In genomic region chr13:37504373-37504772, GRCm38 (mm10) we compare ENCODE assay signal across 18 mouse cellular contexts.
DNase-seq lines count a peak whose midpoint lies in the region; ATAC-seq and TF ChIP-seq lines count a peak whose summit lies in the region.
"Had no signal": no experiment of that assay in that cellular context is flagged by ENCODE, and none has a peak within 500 bp of the region (broad histone marks: within the 10 kb centered on the region; RNA-seq: fewer than 3 reads in every experiment).

No protein-coding gene starts in this region.

- no peak; the same call in 1 of the 2 replicates for TF ChIP-seq EP300 in liver, postnatal 0 days (IDR thresholded peaks at IDR 0.05; ENCODE audit: low read depth)

- WGBS in embryonic facial prominence, embryonic 14.5 days: 61% methylated on average over 10 of the region's 10 CpGs
- 83% methylated on average over 10 of the region's 10 CpGs for WGBS in embryonic facial prominence, embryonic 10.5 days
- WGBS in liver, postnatal 0 days (ENCODE audit: insufficient replicate concordance): 65% methylated on average over 10 of the region's 10 CpGs
- 69% methylated on average over 10 of the region's 10 CpGs for WGBS in liver, embryonic 12.5 days (ENCODE audit: insufficient replicate concordance)
- 74% methylated on average over 10 of the region's 10 CpGs for WGBS in forebrain, postnatal 0 days

- H3K36me3 ChIP-seq in embryonic facial prominence, embryonic 14.5 days (ENCODE audit: control insufficient read depth, insufficient read depth, low read length): no peaks in the 10 kb centered on the region
- H3K36me3 ChIP-seq in embryonic facial prominence, embryonic 10.5 days (replicated peaks): no peaks in the 10 kb centered on the region
- H3K36me3 ChIP-seq in liver, postnatal 0 days (replicated peaks; ENCODE audit: insufficient read depth, low read length): no peaks in the 10 kb centered on the region
- no peaks in the 10 kb centered on the region for H3K36me3 ChIP-seq in liver, embryonic 12.5 days
- H3K36me3 ChIP-seq in forebrain, postnatal 0 days (ENCODE audit: insufficient read depth): no peaks in the 10 kb centered on the region
- H3K36me3 ChIP-seq: hindbrain, embryonic 15.5 days; neural tube, embryonic 15.5 days had no signal

- no peak overlapping the region for H3K9ac ChIP-seq in embryonic facial prominence, embryonic 14.5 days (ENCODE audit: low read depth, low read length)
- H3K9ac ChIP-seq in liver, postnatal 0 days (replicated peaks): no peak overlapping the region
- H3K9ac ChIP-seq in liver, embryonic 12.5 days: no peak overlapping the region
- H3K9ac ChIP-seq in forebrain, postnatal 0 days: no peak overlapping the region
- H3K9ac ChIP-seq: hindbrain, embryonic 15.5 days; neural tube, embryonic 15.5 days had no signal

- no peak for TF ChIP-seq CTCF in liver, postnatal 0 days (IDR thresholded peaks at IDR 0.05; ENCODE audit: low read depth)
- TF ChIP-seq CTCF in forebrain, postnatal 0 days (IDR thresholded peaks at IDR 0.05; ENCODE audit: low read depth): no peak

- H3K4me1 ChIP-seq in embryonic facial prominence, embryonic 14.5 days (ENCODE audit: control insufficient read depth, insufficient read depth, low read length): peaks cover 24% of the 10 kb centered on the region
- H3K4me1 ChIP-seq in embryonic facial prominence, embryonic 10.5 days: peaks cover 40% of the 10 kb centered on the region
- peaks cover 39% of the 10 kb centered on the region for H3K4me1 ChIP-seq in liver, postnatal 0 days (ENCODE audit: insufficient read depth)
- peaks cover 48% of the 10 kb centered on the region for H3K4me1 ChIP-seq in liver, embryonic 12.5 days
- 0 out of 2 replicates have a peak, but pooled peaks cover 3% of the 10 kb centered on the region for H3K4me1 ChIP-seq in forebrain, postnatal 0 days (ENCODE audit: insufficient read depth)

- no peak overlapping the region for H3K27ac ChIP-seq in embryonic facial prominence, embryonic 14.5 days (replicated peaks; ENCODE audit: low read depth, low read length)
- no peak overlapping the region for H3K27ac ChIP-seq in embryonic facial prominence, embryonic 10.5 days (replicated peaks)
- H3K27ac ChIP-seq in liver, postnatal 0 days (ENCODE audit: low read depth): peak overlapping the region; percentile 50
- H3K27ac ChIP-seq in liver, embryonic 12.5 days: no peak overlapping the region
- H3K27ac ChIP-seq in forebrain, postnatal 0 days (ENCODE audit: low read depth, low read length): no peak overlapping the region
- H3K27ac ChIP-seq: hindbrain, embryonic 15.5 days; layer of hippocampus, adult 2 months; left cerebral cortex, adult 2 months; neural tube, embryonic 15.5 days had no signal

- no peak overlapping the region for H3K4me3 ChIP-seq in embryonic facial prominence, embryonic 14.5 days (ENCODE audit: low read depth, low read length)
- no peak overlapping the region for H3K4me3 ChIP-seq in embryonic facial prominence, embryonic 10.5 days
- H3K4me3 ChIP-seq in liver, postnatal 0 days (ENCODE audit: low read depth, low read length): no peak overlapping the region
- H3K4me3 ChIP-seq in liver, embryonic 12.5 days: no peak overlapping the region
- H3K4me3 ChIP-seq in forebrain, postnatal 0 days (ENCODE audit: low read depth, low read length): no peak overlapping the region
- H3K4me3 ChIP-seq: hindbrain, embryonic 15.5 days; layer of hippocampus, adult 2 months; left cerebral cortex, adult 2 months; neural tube, embryonic 15.5 days had no signal

- no peak; the same call in 1 of the 2 replicates for ATAC-seq in embryonic facial prominence, embryonic 14.5 days (ENCODE audit: low read depth)
- 0 out of 2 replicates have a peak, but pooled peaks have one; percentile 9 for ATAC-seq in liver, postnatal 0 days
- no peak for ATAC-seq in liver, embryonic 12.5 days
- peak; percentile 23 for ATAC-seq in megakaryocyte progenitor cell, adult 5-6 weeks (replicated peaks; ENCODE audit: poor library complexity)
- no peak for ATAC-seq in forebrain, postnatal 0 days
- ATAC-seq: forebrain, embryonic 14.5 days had no signal

- no peaks in the 10 kb centered on the region for H3K27me3 ChIP-seq in embryonic facial prominence, embryonic 14.5 days (replicated peaks; ENCODE audit: control insufficient read depth, insufficient read depth, low read length)
- no peaks in the 10 kb centered on the region for H3K27me3 ChIP-seq in embryonic facial prominence, embryonic 10.5 days (replicated peaks; ENCODE audit: low read depth, poor library complexity, severe bottlenecking)
- no peaks in the 10 kb centered on the region for H3K27me3 ChIP-seq in liver, postnatal 0 days (ENCODE audit: insufficient read depth, low read length)
- peaks cover 7% of the 10 kb centered on the region; the same call in 1 of the 2 replicates for H3K27me3 ChIP-seq in liver, embryonic 12.5 days (replicated peaks)
- no peaks in the 10 kb centered on the region for H3K27me3 ChIP-seq in forebrain, postnatal 0 days (ENCODE audit: insufficient read depth, low read length)
- H3K27me3 ChIP-seq: hindbrain, embryonic 15.5 days; neural tube, embryonic 15.5 days had no signal

- no peak overlapping the region for H3K4me2 ChIP-seq in embryonic facial prominence, embryonic 14.5 days (ENCODE audit: low read depth, low read length)
- H3K4me2 ChIP-seq in liver, postnatal 0 days (ENCODE audit: low read depth, low read length): 0 out of 2 replicates have a peak overlapping the region, but pooled peaks have one; percentile 6
- no peak overlapping the region for H3K4me2 ChIP-seq in liver, embryonic 12.5 days
- no peak overlapping the region for H3K4me2 ChIP-seq in forebrain, postnatal 0 days (ENCODE audit: low read depth)
- H3K4me2 ChIP-seq: hindbrain, embryonic 15.5 days; neural tube, embryonic 15.5 days had no signal

- no peaks in the 10 kb centered on the region for H3K9me3 ChIP-seq in embryonic facial prominence, embryonic 14.5 days (ENCODE audit: control insufficient read depth, low read length)
- no peaks in the 10 kb centered on the region for H3K9me3 ChIP-seq in embryonic facial prominence, embryonic 10.5 days
- no peaks in the 10 kb centered on the region for H3K9me3 ChIP-seq in liver, postnatal 0 days (ENCODE audit: low read length)
- no peaks in the 10 kb centered on the region for H3K9me3 ChIP-seq in liver, embryonic 12.5 days (replicated peaks)
- H3K9me3 ChIP-seq in forebrain, postnatal 0 days (ENCODE audit: low read length): no peaks in the 10 kb centered on the region
- H3K9me3 ChIP-seq: hindbrain, embryonic 15.5 days; neural tube, embryonic 15.5 days had no signal

- peak; percentile 77 for DNase-seq in embryonic facial prominence, embryonic 14.5 days (ENCODE audit: low spot score)
- no peak for DNase-seq in embryonic facial prominence, embryonic 10.5 days (ENCODE audit: low spot score)
- DNase-seq in liver, postnatal 0 days: no peak
- peak; percentile 36 for DNase-seq in 416B (ENCODE audit: low read depth)
- no peak for DNase-seq in forebrain, postnatal 0 days
- no peak for DNase-seq in left cerebral cortex, adult 9 months (ENCODE audit: low spot score in 2 of 2)
- DNase-seq: adrenal gland, postnatal 14 days; kidney, adult 8-10 months; midbrain, embryonic 14.5 days; right cerebral cortex, postnatal 14 days; thymus, postnatal 14 days had no signal

Comparison
In these comparisons a context has a peak if more than half of its experiments do, and no peak if none do; other contexts are left out.
1. ATAC-seq: peak in liver, postnatal 0 days (single experiment) and megakaryocyte progenitor cell, adult 5-6 weeks (single experiment); none in embryonic facial prominence, embryonic 14.5 days (single experiment), liver, embryonic 12.5 days (single experiment) and forebrain, postnatal 0 days (single experiment).
2. DNase-seq: peak in embryonic facial prominence, embryonic 14.5 days (single experiment) and 416B (single experiment); none in embryonic facial prominence, embryonic 10.5 days (single experiment), liver, postnatal 0 days (single experiment), forebrain, postnatal 0 days (single experiment) and left cerebral cortex, adult 9 months (0 of 2).